Mouse (Mus musculus): ENCODE measurements around the gene Ttc8. TPM values are rescaled to one million over a fixed set of nuclear protein-coding genes. Genes with fewer than 3 reads are reported as not detected.

The Ttc8 gene
- polyA plus RNA-seq, 2 experiments: 23.9 to 42.4 TPM

- Histone ChIP-seq H3K4me3 (replicated peaks; ENCODE audit: low read length) (no peak overlapping the region), H3K36me3 (ENCODE audit: control insufficient read depth, insufficient read depth, low read length) (no peaks in the 10 kb centered on the region), H3K27ac (replicated peaks; ENCODE audit: low read depth, low read length) (no peak overlapping the region), H3K4me2 (replicated peaks; ENCODE audit: low read depth, low read length, severe bottlenecking) (no peak overlapping the region), H3K9ac (ENCODE audit: low read depth, low read length, severe bottlenecking) (no peak overlapping the region), H3K9me3 (ENCODE audit: control insufficient read depth, low read length) (no peaks in the 10 kb centered on the region), H3K27me3 (ENCODE audit: control insufficient read depth, insufficient read depth, low read length) (no peaks in the 10 kb centered on the region), H3K4me1 (ENCODE audit: control insufficient read depth, insufficient read depth, low read length) (no peaks in the 10 kb centered on the region)
- 44% methylated on average over 6 of the region's 6 CpGs for WGBS
- ATAC-seq (ENCODE audit: low FRiP score, low read depth) (no peak), DNase-seq (ENCODE audit: low spot score) (no peak)
- no peak for TF ChIP-seq POLR2A (IDR thresholded peaks at IDR 0.05; ENCODE audit: borderline replicate concordance, extremely low read depth, insufficient read depth, insufficient read length)
Measured at GRCm38 (mm10) chr12:98996581-98996988, 76.2 kb downstream of the Ttc8 start.

- Histone ChIP-seq H3K4me1 (ENCODE audit: control insufficient read depth, insufficient read depth, low read length) (no peaks in the 10 kb centered on the region), H3K27me3 (ENCODE audit: control insufficient read depth, insufficient read depth, low read length) (no peaks in the 10 kb centered on the region), H3K27ac (replicated peaks; ENCODE audit: low read depth, low read length) (no peak overlapping the region), H3K9me3 (ENCODE audit: control insufficient read depth, low read length) (no peaks in the 10 kb centered on the region), H3K4me2 (replicated peaks; ENCODE audit: low read depth, low read length, severe bottlenecking) (no peak overlapping the region), H3K36me3 (ENCODE audit: control insufficient read depth, insufficient read depth, low read length) (no peaks in the 10 kb centered on the region), H3K4me3 (replicated peaks; ENCODE audit: low read length) (no peak overlapping the region), H3K9ac (ENCODE audit: low read depth, low read length, severe bottlenecking) (no peak overlapping the region)
- no peak for ATAC-seq (ENCODE audit: low FRiP score, low read depth)
- DNase-seq (ENCODE audit: low spot score): no peak
- TF ChIP-seq POLR2A (IDR thresholded peaks at IDR 0.05; ENCODE audit: borderline replicate concordance, extremely low read depth, insufficient read depth, insufficient read length): no peak
- 88% methylated on average over 5 of the region's 5 CpGs for WGBS
Measured at GRCm38 (mm10) chr12:98997046-98997445, 76.7 kb downstream of the Ttc8 start.

- Histone ChIP-seq H3K4me1 (ENCODE audit: control insufficient read depth, insufficient read depth, low read length) (no peaks in the 10 kb centered on the region), H3K9me3 (ENCODE audit: control insufficient read depth, low read length) (no peaks in the 10 kb centered on the region), H3K4me2 (replicated peaks; ENCODE audit: low read depth, low read length, severe bottlenecking) (no peak overlapping the region), H3K36me3 (ENCODE audit: control insufficient read depth, insufficient read depth, low read length) (no peaks in the 10 kb centered on the region), H3K4me3 (replicated peaks; ENCODE audit: low read length) (no peak overlapping the region), H3K27me3 (ENCODE audit: control insufficient read depth, insufficient read depth, low read length) (no peaks in the 10 kb centered on the region), H3K9ac (ENCODE audit: low read depth, low read length, severe bottlenecking) (no peak overlapping the region), H3K27ac (replicated peaks; ENCODE audit: low read depth, low read length) (no peak overlapping the region)
- DNase-seq (ENCODE audit: low spot score) (no peak), ATAC-seq (ENCODE audit: low FRiP score, low read depth) (no peak)
- TF ChIP-seq POLR2A (IDR thresholded peaks at IDR 0.05; ENCODE audit: borderline replicate concordance, extremely low read depth, insufficient read depth, insufficient read length): no peak
- 85% methylated on average over 10 of the region's 10 CpGs for WGBS
Measured at GRCm38 (mm10) chr12:98998662-98999428, 78.5 kb downstream of the Ttc8 start.

GRCm38 (mm10) chr12:99000310-99000709 lies 79.9 kb downstream of the Ttc8 start:
- no peak overlapping the region for H3K4me3 ChIP-seq (replicated peaks; ENCODE audit: low read length)
- H3K9ac ChIP-seq (ENCODE audit: low read depth, low read length, severe bottlenecking): no peak overlapping the region
- WGBS: 77% methylated on average over 2 of the region's 2 CpGs
- H3K9me3 ChIP-seq (ENCODE audit: control insufficient read depth, low read length): no peaks in the 10 kb centered on the region
- no peaks in the 10 kb centered on the region for H3K27me3 ChIP-seq (ENCODE audit: control insufficient read depth, insufficient read depth, low read length)
- ATAC-seq (ENCODE audit: low FRiP score, low read depth): no peak
- no peaks in the 10 kb centered on the region for H3K4me1 ChIP-seq (ENCODE audit: control insufficient read depth, insufficient read depth, low read length)
- no peak for TF ChIP-seq POLR2A (IDR thresholded peaks at IDR 0.05; ENCODE audit: borderline replicate concordance, extremely low read depth, insufficient read depth, insufficient read length)
- no peak for DNase-seq (ENCODE audit: low spot score)
- H3K27ac ChIP-seq (replicated peaks; ENCODE audit: low read depth, low read length): no peak overlapping the region
- no peaks in the 10 kb centered on the region for H3K36me3 ChIP-seq (ENCODE audit: control insufficient read depth, insufficient read depth, low read length)
- no peak overlapping the region for H3K4me2 ChIP-seq (replicated peaks; ENCODE audit: low read depth, low read length, severe bottlenecking)

- no peak for TF ChIP-seq POLR2A (IDR thresholded peaks at IDR 0.05; ENCODE audit: borderline replicate concordance, extremely low read depth, insufficient read depth, insufficient read length)
- Histone ChIP-seq H3K36me3 (ENCODE audit: control insufficient read depth, insufficient read depth, low read length) (no peaks in the 10 kb centered on the region), H3K4me3 (replicated peaks; ENCODE audit: low read length) (no peak overlapping the region), H3K4me2 (replicated peaks; ENCODE audit: low read depth, low read length, severe bottlenecking) (no peak overlapping the region), H3K9ac (ENCODE audit: low read depth, low read length, severe bottlenecking) (no peak overlapping the region), H3K9me3 (ENCODE audit: control insufficient read depth, low read length) (no peaks in the 10 kb centered on the region), H3K4me1 (ENCODE audit: control insufficient read depth, insufficient read depth, low read length) (no peaks in the 10 kb centered on the region), H3K27ac (replicated peaks; ENCODE audit: low read depth, low read length) (no peak overlapping the region), H3K27me3 (ENCODE audit: control insufficient read depth, insufficient read depth, low read length) (no peaks in the 10 kb centered on the region)
- DNase-seq (ENCODE audit: low spot score) (no peak), ATAC-seq (ENCODE audit: low FRiP score, low read depth) (no peak)
- WGBS: 69% methylated on average over 4 of the region's 4 CpGs
Measured at GRCm38 (mm10) chr12:99003046-99003445, 82.7 kb downstream of the Ttc8 start.

All from limb, embryonic 14.5 days (tissue).